Comparison of ENCODE assay signal across 9 mouse cellular contexts in the genomic region with DNA sequence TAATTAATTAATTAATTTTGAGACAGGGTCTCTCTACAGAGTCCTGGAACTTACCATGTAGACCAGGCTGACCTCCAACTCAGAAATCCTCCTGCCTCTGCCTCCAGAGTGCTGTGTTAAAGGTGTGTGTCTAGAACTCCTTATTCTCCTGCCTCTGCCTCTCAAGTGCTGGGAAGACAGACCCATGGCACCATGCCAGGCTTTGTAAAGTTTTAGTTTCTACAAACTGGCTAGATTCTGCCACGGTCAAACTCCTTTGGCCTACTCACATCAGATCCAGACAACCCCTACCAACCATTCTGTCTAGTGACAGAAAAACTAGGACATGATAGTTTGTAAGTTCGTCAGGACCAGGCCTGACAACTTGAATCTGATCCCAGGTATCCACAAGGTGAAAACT. TPM values are rescaled to one million over a fixed set of nuclear protein-coding genes. Genes with fewer than 3 reads are reported as not detected.
DNase-seq lines count a peak whose midpoint lies in the region; ATAC-seq and TF ChIP-seq lines count a peak whose summit lies in the region.
"Had no signal": no experiment of that assay in that cellular context is flagged by ENCODE, and none has a peak within 500 bp of the region (broad histone marks: within the 10 kb centered on the region; RNA-seq: fewer than 3 reads in every experiment).

No protein-coding gene starts in this region.

- H3K9ac ChIP-seq in lung, postnatal 0 days (replicated peaks; ENCODE audit: low read depth) = no peak overlapping the region; the same call in 1 of the 2 replicates
- H3K9ac ChIP-seq in limb, embryonic 14.5 days (ENCODE audit: low read depth, low read length, severe bottlenecking) = peak overlapping the region; percentile 84; the same call in 1 of the 2 replicates
- peak overlapping the region; percentile 88; the same call in 1 of the 2 replicates for H3K9ac ChIP-seq in stomach, embryonic 16.5 days (ENCODE audit: low read length)

- peaks cover 11% of the 10 kb centered on the region for H3K36me3 ChIP-seq in lung, postnatal 0 days (ENCODE audit: insufficient read depth, low read length)
- peaks cover 51% of the 10 kb centered on the region for H3K36me3 ChIP-seq in limb, embryonic 14.5 days (ENCODE audit: control insufficient read depth, insufficient read depth, low read length)
- H3K36me3 ChIP-seq in stomach, embryonic 16.5 days (ENCODE audit: control insufficient read depth, insufficient read depth, low read length) = peaks cover 17% of the 10 kb centered on the region; the same call in 1 of the 2 replicates

- ATAC-seq in lung, postnatal 0 days = no peak
- ATAC-seq in limb, embryonic 14.5 days (ENCODE audit: low FRiP score, low read depth) = no peak
- no peak for ATAC-seq in stomach, embryonic 16.5 days (ENCODE audit: insufficient read depth, low FRiP score)

- TF ChIP-seq CTCF in lung, postnatal 0 days (IDR thresholded peaks at IDR 0.05) = no peak

- H3K27ac ChIP-seq in lung, postnatal 0 days (ENCODE audit: low read length) = no peak overlapping the region; the same call in 1 of the 2 replicates
- no peak overlapping the region for H3K27ac ChIP-seq in limb, embryonic 14.5 days (replicated peaks; ENCODE audit: low read depth, low read length)
- H3K27ac ChIP-seq in stomach, embryonic 16.5 days (ENCODE audit: low read length) = no peak overlapping the region

- peak overlapping the region; percentile 87 for H3K4me2 ChIP-seq in lung, postnatal 0 days (replicated peaks; ENCODE audit: low read depth, low read length)
- H3K4me2 ChIP-seq in limb, embryonic 14.5 days (replicated peaks; ENCODE audit: low read depth, low read length, severe bottlenecking) = peak overlapping the region; percentile 90
- H3K4me2 ChIP-seq in stomach, embryonic 16.5 days (ENCODE audit: low read depth, low read length) = peak overlapping the region; percentile 90

- TF ChIP-seq POLR2A in limb, embryonic 14.5 days (IDR thresholded peaks at IDR 0.05; ENCODE audit: borderline replicate concordance, extremely low read depth, insufficient read depth, insufficient read length) = no peak

- H3K9me3 ChIP-seq in lung, postnatal 0 days (ENCODE audit: low read length) = no peaks in the 10 kb centered on the region
- H3K9me3 ChIP-seq in limb, embryonic 14.5 days (ENCODE audit: control insufficient read depth, low read length) = no peaks in the 10 kb centered on the region
- no peaks in the 10 kb centered on the region for H3K9me3 ChIP-seq in stomach, embryonic 16.5 days (replicated peaks; ENCODE audit: control insufficient read depth, low read length)

- WGBS in lung, postnatal 0 days = 69% methylated on average over 2 of the region's 2 CpGs
- WGBS in limb, embryonic 14.5 days = 91% methylated on average over 2 of the region's 2 CpGs
- 78% methylated on average over 2 of the region's 2 CpGs for WGBS in stomach, embryonic 16.5 days

- no peak overlapping the region; the same call in 1 of the 2 replicates for H3K4me3 ChIP-seq in lung, postnatal 0 days (ENCODE audit: low read depth, low read length)
- H3K4me3 ChIP-seq in limb, embryonic 14.5 days (replicated peaks; ENCODE audit: low read length) = peak overlapping the region; percentile 94
- peak overlapping the region; percentile 87 for H3K4me3 ChIP-seq in stomach, embryonic 16.5 days (replicated peaks; ENCODE audit: low read length)

- TF ChIP-seq EP300 in lung, postnatal 0 days (IDR thresholded peaks at IDR 0.05) = no peak

- no peaks in the 10 kb centered on the region for H3K27me3 ChIP-seq in lung, postnatal 0 days (replicated peaks; ENCODE audit: insufficient read depth, low read length)
- no peaks in the 10 kb centered on the region for H3K27me3 ChIP-seq in limb, embryonic 14.5 days (ENCODE audit: control insufficient read depth, insufficient read depth, low read length)
- H3K27me3 ChIP-seq in stomach, embryonic 16.5 days (ENCODE audit: control insufficient read depth, insufficient read depth, low read length) = no peaks in the 10 kb centered on the region

- peak; percentile 48 for DNase-seq in cerebellum, adult 11-12 months
- DNase-seq in cerebellum, postnatal 36 days = no peak
- DNase-seq in lung, postnatal 0 days (ENCODE audit: low spot score) = no peak
- DNase-seq in lung, postnatal 36 days = no peak
- DNase-seq in limb, embryonic 14.5 days (ENCODE audit: low spot score) = no peak
- no peak for DNase-seq in adrenal gland, postnatal 4 days (ENCODE audit: low spot score in 2 of 2)
- no peak for DNase-seq in B cell, adult 2 months
- DNase-seq: gastrocnemius, postnatal 25 days had no signal

- H3K4me1 ChIP-seq in lung, postnatal 0 days (ENCODE audit: insufficient read depth, low read depth, low read length) = no peaks in the 10 kb centered on the region; the same call in 1 of the 2 replicates
- peaks cover 15% of the 10 kb centered on the region for H3K4me1 ChIP-seq in limb, embryonic 14.5 days (ENCODE audit: control insufficient read depth, insufficient read depth, low read length)
- H3K4me1 ChIP-seq in stomach, embryonic 16.5 days (ENCODE audit: control insufficient read depth, insufficient read depth, low read length) = peaks cover 20% of the 10 kb centered on the region

RNA-seq across cellular contexts. Expression of gene Slc35e1, which starts 1.4 kb away (rescaled TPM):
- polyA plus RNA-seq in lung, postnatal 0 days (2015; fragmentation: Nextera tagmentation; extraction: Ambion mirVana) = 9.8 and 10.5 TPM in 2 replicates
- 46.5 and 75.0 TPM in 2 replicates for polyA plus RNA-seq in limb, embryonic 14.5 days (2012; rRNA removed)
- 16.2 and 16.3 TPM in 2 replicates for polyA plus RNA-seq in limb, embryonic 14.5 days (2014; fragmentation: Nextera tagmentation; extraction: Ambion mirVana)
- 6.6 and 6.8 TPM in 2 replicates for polyA plus RNA-seq in stomach, embryonic 16.5 days (2015; fragmentation: Nextera tagmentation; extraction: Ambion mirVana)
- 10 to 100 TPM; 25.1 to 26.7 TPM for total RNA-seq in adrenal gland, postnatal 4 days (2021)

RNA-seq across cellular contexts. Expression of gene Cherp, which starts 16.0 kb away (rescaled TPM):
- 17.3 and 18.8 TPM in 2 replicates for polyA plus RNA-seq in lung, postnatal 0 days (2015; fragmentation: Nextera tagmentation; extraction: Ambion mirVana)
- polyA plus RNA-seq in limb, embryonic 14.5 days (2012; rRNA removed) = 110 and 137 TPM in 2 replicates
- 58.9 and 62.7 TPM in 2 replicates for polyA plus RNA-seq in limb, embryonic 14.5 days (2014; fragmentation: Nextera tagmentation; extraction: Ambion mirVana)
- 45.6 and 49.4 TPM in 2 replicates for polyA plus RNA-seq in stomach, embryonic 16.5 days (2015; fragmentation: Nextera tagmentation; extraction: Ambion mirVana)
- 10 to 100 TPM; 81.3 to 86.7 TPM for total RNA-seq in adrenal gland, postnatal 4 days (2021)

RNA-seq across cellular contexts. Expression of gene 1700030K09Rik, which starts 47.3 kb away (rescaled TPM):
- 7.9 and 9.0 TPM in 2 replicates for polyA plus RNA-seq in lung, postnatal 0 days (2015; fragmentation: Nextera tagmentation; extraction: Ambion mirVana)
- 16.2 and 18.3 TPM in 2 replicates for polyA plus RNA-seq in limb, embryonic 14.5 days (2012; rRNA removed)
- 13.2 and 13.5 TPM in 2 replicates for polyA plus RNA-seq in limb, embryonic 14.5 days (2014; fragmentation: Nextera tagmentation; extraction: Ambion mirVana)
- polyA plus RNA-seq in stomach, embryonic 16.5 days (2015; fragmentation: Nextera tagmentation; extraction: Ambion mirVana) = 13.5 and 13.7 TPM in 2 replicates
- 10 to 100 TPM in 1 of 2 experiments, 1 to 10 TPM in 1; 9.6 to 11.7 TPM for total RNA-seq in adrenal gland, postnatal 4 days (2021)

RNA-seq across cellular contexts. Expression of gene Calr3, which starts 47.3 kb away (rescaled TPM):
- polyA plus RNA-seq in lung, postnatal 0 days (2015; fragmentation: Nextera tagmentation; extraction: Ambion mirVana) = 1.0 and 1.2 TPM in 2 replicates
- polyA plus RNA-seq in limb, embryonic 14.5 days (2012; rRNA removed) = 0.47 and 0.62 TPM in 2 replicates
- polyA plus RNA-seq in limb, embryonic 14.5 days (2014; fragmentation: Nextera tagmentation; extraction: Ambion mirVana) = 1.4 and 1.7 TPM in 2 replicates
- polyA plus RNA-seq in stomach, embryonic 16.5 days (2015; fragmentation: Nextera tagmentation; extraction: Ambion mirVana) = 3.7 and 4.7 TPM in 2 replicates
- 1 to 10 TPM; 3.0 to 3.1 TPM for total RNA-seq in adrenal gland, postnatal 4 days (2021)

RNA-seq across cellular contexts. Expression of gene Med26, which starts 57.1 kb away (rescaled TPM):
- 9.5 and 9.6 TPM in 2 replicates for polyA plus RNA-seq in lung, postnatal 0 days (2015; fragmentation: Nextera tagmentation; extraction: Ambion mirVana)
- 17.0 and 24.6 TPM in 2 replicates for polyA plus RNA-seq in limb, embryonic 14.5 days (2012; rRNA removed)
- 16.4 and 18.3 TPM in 2 replicates for polyA plus RNA-seq in limb, embryonic 14.5 days (2014; fragmentation: Nextera tagmentation; extraction: Ambion mirVana)
- 13.2 and 14.7 TPM in 2 replicates for polyA plus RNA-seq in stomach, embryonic 16.5 days (2015; fragmentation: Nextera tagmentation; extraction: Ambion mirVana)
- total RNA-seq in adrenal gland, postnatal 4 days (2021) = 10 to 100 TPM; 12.0 to 13.2 TPM
